Mouse (Mus musculus) lung, postnatal 10 days (tissue): ENCODE results near the gene Tbxas1.

Experiments
- DNase-seq: peaks from one replicate; pipeline ENCODE4 v3.0.0; 2021

Tbxas1 gene

DNA sequence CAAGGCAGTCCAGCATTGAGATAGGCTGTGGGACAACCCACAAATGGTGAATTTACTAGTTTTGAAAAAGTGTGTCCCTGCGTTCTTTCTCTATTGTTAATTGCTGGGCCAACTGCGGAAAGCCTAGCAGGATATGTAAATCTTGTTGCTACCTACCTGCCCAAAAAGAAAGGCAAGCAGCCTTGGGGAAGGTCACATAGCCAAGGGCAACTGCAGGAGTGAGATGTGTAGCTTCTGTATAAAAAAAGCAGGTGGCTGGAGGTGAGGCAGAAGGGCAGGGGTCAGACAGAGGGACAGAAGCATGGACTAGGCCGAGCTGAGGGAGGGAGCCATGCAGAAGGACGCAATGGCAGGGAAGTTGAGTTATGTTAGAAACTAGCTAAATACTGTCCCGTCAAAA is 257.4 kb downstream of the Tbxas1 start:
- DNase-seq, result no peak
